Mouse (Mus musculus) liver, embryonic 14.5 days (tissue): ENCODE data around the gene Phactr1.

Experiments
- CTCF ChIP-seq: IDR thresholded peaks from 2 replicates; pipeline ENCODE4 v1.5.1; 2016; ENCODE audit warnings: antibody characterized with exemption, low read depth, control low read depth
- EP300 ChIP-seq: IDR thresholded peaks from 2 replicates; pipeline ENCODE4 v1.6.1; 2016; ENCODE audit warnings: antibody characterized with exemption, low read depth

GRCm38 (mm10) chr13:42994276-42994675, 313.9 kb downstream of the Phactr1 start:
- TF ChIP-seq CTCF (no peak), EP300 (no peak)
